Comparison of ENCODE assay signal across 8 mouse cellular contexts in the genomic region with DNA sequence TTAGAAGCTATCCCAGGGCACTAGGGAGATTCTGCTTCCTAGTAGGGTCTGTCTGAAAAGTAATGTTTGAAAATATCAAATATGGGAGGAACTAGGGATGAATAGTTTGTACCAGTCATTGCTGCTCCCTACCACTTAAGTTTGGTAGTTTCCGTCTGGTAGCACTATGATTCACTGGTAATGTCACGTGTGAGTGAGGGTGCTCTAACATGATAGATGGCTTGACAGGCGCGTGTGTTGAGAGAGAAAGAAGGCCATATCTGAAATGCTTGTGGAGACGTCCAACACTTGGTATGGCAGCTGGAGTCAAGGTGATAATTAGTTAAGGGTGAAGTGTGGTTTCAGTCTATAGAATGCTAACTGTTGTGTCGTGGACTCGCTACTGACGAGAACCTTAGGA. TPM values are rescaled to one million over a fixed set of nuclear protein-coding genes. Genes with fewer than 3 reads are reported as not detected.
DNase-seq lines count a peak whose midpoint lies in the region; ATAC-seq lines count a peak whose summit lies in the region.

No protein-coding gene starts in this region.

- peak; percentile 56 to 83 for DNase-seq in adrenal gland, adult (ENCODE audit: inconsistent age in 2 of 2, low spot score in 1 of 2)
- no peak for DNase-seq in adrenal gland, postnatal 4 days (ENCODE audit: low spot score in 2 of 2)
- peak; percentile 27 for DNase-seq in liver, embryonic 13.5 days
- DNase-seq in frontal cortex, postnatal 25 days (ENCODE audit: low spot score in 2 of 2) = no peak
- DNase-seq in thymus, postnatal 25 days = no peak

- peaks cover 41% of the 10 kb centered on the region for H3K4me1 ChIP-seq in forebrain, embryonic 15.5 days
- peaks cover 59% of the 10 kb centered on the region for H3K4me1 ChIP-seq in liver, embryonic 13.5 days (replicated peaks)
- peaks cover 14% of the 10 kb centered on the region for H3K4me1 ChIP-seq in stomach, embryonic 16.5 days (ENCODE audit: control insufficient read depth, insufficient read depth, low read length)

- WGBS in forebrain, embryonic 15.5 days = 79% methylated on average over 8 of the region's 8 CpGs
- 25% methylated on average over 8 of the region's 8 CpGs for WGBS in liver, embryonic 13.5 days (ENCODE audit: insufficient replicate concordance)
- WGBS in stomach, embryonic 16.5 days = 60% methylated on average over 8 of the region's 8 CpGs

- no peak overlapping the region for H3K9ac ChIP-seq in forebrain, embryonic 15.5 days (replicated peaks)
- peak overlapping the region; percentile 92 for H3K9ac ChIP-seq in liver, embryonic 13.5 days
- H3K9ac ChIP-seq in stomach, embryonic 16.5 days (ENCODE audit: low read length) = no peak overlapping the region; the same call in 1 of the 2 replicates

- no peak overlapping the region for H3K27ac ChIP-seq in forebrain, embryonic 15.5 days (replicated peaks)
- H3K27ac ChIP-seq in liver, embryonic 13.5 days = peak overlapping the region; percentile 70
- no peak overlapping the region for H3K27ac ChIP-seq in stomach, embryonic 16.5 days (ENCODE audit: low read length)

- H3K36me3 ChIP-seq in forebrain, embryonic 15.5 days = no peaks in the 10 kb centered on the region
- H3K36me3 ChIP-seq in liver, embryonic 13.5 days = no peaks in the 10 kb centered on the region
- H3K36me3 ChIP-seq in stomach, embryonic 16.5 days (ENCODE audit: control insufficient read depth, insufficient read depth, low read length) = no peaks in the 10 kb centered on the region

- H3K27me3 ChIP-seq in forebrain, embryonic 15.5 days = no peaks in the 10 kb centered on the region
- no peaks in the 10 kb centered on the region for H3K27me3 ChIP-seq in liver, embryonic 13.5 days
- H3K27me3 ChIP-seq in stomach, embryonic 16.5 days (ENCODE audit: control insufficient read depth, insufficient read depth, low read length) = no peaks in the 10 kb centered on the region

- no peaks in the 10 kb centered on the region for H3K9me3 ChIP-seq in forebrain, embryonic 15.5 days
- H3K9me3 ChIP-seq in liver, embryonic 13.5 days (replicated peaks) = no peaks in the 10 kb centered on the region
- no peaks in the 10 kb centered on the region for H3K9me3 ChIP-seq in stomach, embryonic 16.5 days (replicated peaks; ENCODE audit: control insufficient read depth, low read length)

- H3K4me2 ChIP-seq in forebrain, embryonic 15.5 days (replicated peaks) = peak overlapping the region; percentile 81; the same call in 1 of the 2 replicates
- H3K4me2 ChIP-seq in liver, embryonic 13.5 days = peak overlapping the region; percentile 81
- H3K4me2 ChIP-seq in stomach, embryonic 16.5 days (ENCODE audit: low read depth, low read length) = peak overlapping the region; percentile 77

- ATAC-seq in CD4-positive, CD25-positive, alpha-beta regulatory T cell, adult 4 months = peak; percentile 52
- no peak for ATAC-seq in forebrain, embryonic 15.5 days (replicated peaks)
- peak; percentile 9; the same call in 1 of the 2 replicates for ATAC-seq in liver, embryonic 13.5 days (ENCODE audit: low read depth)
- ATAC-seq in stomach, embryonic 16.5 days (ENCODE audit: insufficient read depth, low FRiP score) = no peak

- peak overlapping the region; percentile 74; the same call in 1 of the 2 replicates for H3K4me3 ChIP-seq in forebrain, embryonic 15.5 days
- H3K4me3 ChIP-seq in liver, embryonic 13.5 days (replicated peaks) = peak overlapping the region; percentile 95
- H3K4me3 ChIP-seq in stomach, embryonic 16.5 days (replicated peaks; ENCODE audit: low read length) = peak overlapping the region; percentile 13; the same call in 1 of the 2 replicates

RNA-seq across cellular contexts. Expression of a gene that starts 1.2 kb away (rescaled TPM):
- total RNA-seq in adrenal gland, postnatal 4 days (2021) = 10 to 100 TPM; 45.9 to 51.1 TPM
- 10 to 100 TPM; 14.7 to 20.7 TPM for polyA plus RNA-seq in CD4-positive, CD25-positive, alpha-beta regulatory T cell, adult 4 months (2017; shearing (Covaris generic))
- polyA plus RNA-seq in forebrain, embryonic 15.5 days (2015; fragmentation: Nextera tagmentation; extraction: Ambion mirVana) = 25.8 and 27.4 TPM in 2 replicates
- polyA plus RNA-seq in liver, embryonic 13.5 days (2015; fragmentation: Nextera tagmentation; extraction: Ambion mirVana) = 12.2 and 15.2 TPM in 2 replicates
- polyA plus RNA-seq in stomach, embryonic 16.5 days (2015; fragmentation: Nextera tagmentation; extraction: Ambion mirVana) = 24.0 and 24.9 TPM in 2 replicates

Comparison
In these comparisons a context has a peak if more than half of its experiments do, and no peak if none do; other contexts are left out.
1. DNase-seq: peak in adrenal gland, adult (2 of 2) and liver, embryonic 13.5 days (single experiment); none in adrenal gland, postnatal 4 days (0 of 2), frontal cortex, postnatal 25 days (0 of 2) and thymus, postnatal 25 days (single experiment).
2. ATAC-seq: peak in CD4-positive, CD25-positive, alpha-beta regulatory T cell, adult 4 months (single experiment) and liver, embryonic 13.5 days (single experiment); none in forebrain, embryonic 15.5 days (single experiment) and stomach, embryonic 16.5 days (single experiment).
3. H3K4me3 ChIP-seq: peak in every context shown above with its lines; median percentile 95 in liver, embryonic 13.5 days; 74 in forebrain, embryonic 15.5 days; 13 in stomach, embryonic 16.5 days.
4. Peak in every context shown above with its lines, with median percentiles within 50 percentile points of each other: H3K4me2 ChIP-seq.